Mouse (Mus musculus) liver, embryonic 14 days (tissue): ENCODE results near the gene Galnt18. TPM values are rescaled to one million over a fixed set of nuclear protein-coding genes. Genes with fewer than 3 reads are reported as not detected.

Experiments
- polyA plus RNA-seq: library from polyadenylated mRNA; depleted of rRNA; stranded (reverse); fragments of >200 nt; gene quantifications from 2 replicates; pipeline ENCODE4 v1.2.3, GENCODE M21; 2012; rRNA removed

Gene Galnt18
- polyA plus RNA-seq: 1.1 and 1.2 TPM in 2 replicates

DNA sequence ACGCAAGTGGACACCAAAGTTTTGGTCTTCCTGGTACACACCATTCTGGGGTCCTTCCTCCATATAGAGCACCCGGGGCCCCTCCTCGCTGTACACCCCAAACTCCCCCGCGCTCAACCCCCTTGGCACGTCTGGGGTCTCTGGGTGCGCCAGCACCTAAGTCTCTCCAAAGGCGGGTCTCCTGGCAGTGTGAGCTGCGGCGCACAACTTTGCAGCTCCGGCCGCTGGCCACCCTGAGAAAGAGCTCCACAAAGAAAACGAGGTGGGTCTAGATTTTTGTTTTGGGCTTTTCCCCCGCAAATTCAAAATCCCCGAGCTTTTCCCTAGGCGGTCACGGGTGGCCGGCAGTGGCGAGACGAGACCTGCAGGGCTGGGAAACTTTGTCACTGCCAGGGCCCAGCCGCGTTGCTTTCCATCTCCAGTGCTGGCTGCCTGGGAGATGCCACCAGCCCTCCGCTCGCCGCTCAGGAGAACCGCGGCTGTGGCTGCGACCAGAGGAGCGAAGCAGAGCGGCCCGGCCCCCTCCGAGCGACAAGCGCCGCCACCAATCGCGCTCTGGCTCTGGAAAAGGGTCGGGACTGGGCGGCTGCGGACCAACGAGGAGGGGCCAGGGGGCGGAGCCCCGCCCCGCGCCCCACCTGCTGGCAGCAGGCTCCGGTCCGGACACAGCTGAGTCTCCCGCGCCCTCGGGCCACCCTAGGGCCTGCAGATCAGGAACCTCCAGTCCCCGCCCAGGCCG lies at the start of gene Galnt18:
TSS of gene Galnt18 (minus strand) at position 474 of the 739 bp plus-strand sequence.

Other genes starting within 250 kb of the Galnt18 start
- gene Usp47, start 243.5 kb upstream of the Galnt18 start, polyA plus RNA-seq: 12.2 and 13.3 TPM in 2 replicates